Mouse (Mus musculus): ENCODE measurements around the gene Efna3. TPM values are rescaled to one million over a fixed set of nuclear protein-coding genes. Genes with fewer than 3 reads are reported as not detected.

Efna3 gene
- not detected for total RNA-seq (2023)

GRCm38 (mm10) chr3:89322514-89323165 lies at the start of gene Efna3:
Efna3 (minus strand) TSS chr3:89322965.

GRCm38 (mm10) chr3:89365153-89365485 lies 42.4 kb upstream of the Efna3 start, which contains the start of gene Dcst1:
Dcst1 (minus strand) TSS chr3:89365253.

GRCm38 (mm10) chr3:89361675-89362074 lies 38.9 kb upstream of the Efna3 start, which contains the start of gene Dcst2:
Dcst2 (plus strand) TSS chr3:89361975.

GRCm38 (mm10) chr3:89349869-89350501 lies 27.2 kb upstream of the Efna3 start, which contains the start of gene Adam15:
Adam15 (minus strand) TSS chr3:89349996.

GRCm38 (mm10) chr3:89337721-89338578 lies 15.2 kb upstream of the Efna3 start, which contains the start of gene Efna4:
Efna4 (minus strand) TSS chr3:89338028.

GRCm38 (mm10) chr3:89280606-89281511 lies 41.9 kb downstream of the Efna3 start, which contains the start of gene Efna1:
Efna1 (minus strand) TSS chr3:89281142.

GRCm38 (mm10) chr3:89270051-89270755 lies 52.6 kb downstream of the Efna3 start, which contains the start of gene Slc50a1:
Slc50a1 (minus strand) TSS chr3:89270570.

Other genes starting within 250 kb of the Efna3 start
- 10 to 100 TPM; 52.2 to 54.5 TPM for gene Rusc1, start 229.7 kb downstream of the Efna3 start, total RNA-seq (2023)
- not detected for gene Gm43738, start 221.9 kb downstream of the Efna3 start, total RNA-seq (2023)
- 10 to 100 TPM; 19.8 to 21.0 TPM for gene Fdps, start 221.0 kb downstream of the Efna3 start, total RNA-seq (2023)
- gene Pklr, start 186.8 kb downstream of the Efna3 start, total RNA-seq (2023): not detected
- gene Hcn3, start 162.8 kb downstream of the Efna3 start, total RNA-seq (2023): 1 to 10 TPM; 2.7 to 4.7 TPM
- 100 to 1,000 TPM; 162 to 174 TPM for gene Clk2, start 158.2 kb downstream of the Efna3 start, total RNA-seq (2023)
- gene Scamp3, start 145.5 kb downstream of the Efna3 start, total RNA-seq (2023): 100 to 1,000 TPM; 108 to 133 TPM
- gene Fam189b, start 139.8 kb downstream of the Efna3 start, total RNA-seq (2023): 10 to 100 TPM; 22.6 to 25.4 TPM
- gene Gba, start 120.0 kb downstream of the Efna3 start, total RNA-seq (2023): 10 to 100 TPM; 89.2 to 94.7 TPM
- 1 to 10 TPM; 6.8 to 9.9 TPM for gene Thbs3, start 107.8 kb downstream of the Efna3 start, total RNA-seq (2023)
- 100 to 1,000 TPM; 144 to 228 TPM for gene Mtx1, start 95.9 kb downstream of the Efna3 start, total RNA-seq (2023)
- 1 to 10 TPM; 1.1 to 1.3 TPM for gene Muc1, start 93.9 kb downstream of the Efna3 start, total RNA-seq (2023)
- gene Krtcap2, start 77.0 kb downstream of the Efna3 start, total RNA-seq (2023): 100 to 1,000 TPM in 1 of 2 experiments, 10 to 100 TPM in 1; 97.1 to 103 TPM
- gene Trim46, start 76.7 kb downstream of the Efna3 start, total RNA-seq (2023): 1 to 10 TPM; 4.8 to 5.0 TPM
- 10 to 100 TPM; 76.7 to 98.6 TPM for gene Dpm3, start 63.6 kb downstream of the Efna3 start, total RNA-seq (2023)
- 100 to 1,000 TPM; 163 to 165 TPM for gene Slc50a1, start 52.4 kb downstream of the Efna3 start, total RNA-seq (2023)
- 1 to 10 TPM; 1.6 to 3.7 TPM for gene Efna1, start 41.8 kb downstream of the Efna3 start, total RNA-seq (2023)
- gene Efna4, start 15.1 kb upstream of the Efna3 start, total RNA-seq (2023): under 1 TPM in 1 of 2 experiments, not detected in 1; 0.67 TPM
- 1 to 10 TPM; 7.2 to 7.7 TPM for gene Adam15, start 27.0 kb upstream of the Efna3 start, total RNA-seq (2023)
- not detected for gene Dcst2, start 39.0 kb upstream of the Efna3 start, total RNA-seq (2023)
- not detected for gene Dcst1, start 42.3 kb upstream of the Efna3 start, total RNA-seq (2023)
- gene Zbtb7b, start 71.8 kb upstream of the Efna3 start, total RNA-seq (2023): 10 to 100 TPM; 55.7 to 72.5 TPM
- gene Lenep, start 79.8 kb upstream of the Efna3 start, total RNA-seq (2023): 1 to 10 TPM in 1 of 2 experiments, not detected in 1; 1.3 TPM
- gene Flad1, start 88.9 kb upstream of the Efna3 start, total RNA-seq (2023): 10 to 100 TPM; 43.0 to 56.7 TPM
- gene Cks1b, start 95.4 kb upstream of the Efna3 start, total RNA-seq (2023): 1 to 10 TPM; 3.7 to 9.7 TPM
- gene Shc1, start 95.5 kb upstream of the Efna3 start, total RNA-seq (2023): 10 to 100 TPM; 88.3 to 90.4 TPM
- gene Pygo2, start 107.2 kb upstream of the Efna3 start, total RNA-seq (2023): 10 to 100 TPM; 39.2 to 42.5 TPM
- gene Pbxip1, start 113.7 kb upstream of the Efna3 start, total RNA-seq (2023): 100 to 1,000 TPM; 134 TPM
- gene Pmvk, start 131.6 kb upstream of the Efna3 start, total RNA-seq (2023): 10 to 100 TPM; 18.2 to 19.4 TPM
- under 1 TPM in 1 of 2 experiments, not detected in 1; 0.17 TPM for gene Kcnn3, start 197.2 kb upstream of the Efna3 start, total RNA-seq (2023)